Mouse (Mus musculus): ENCODE data around the gene Dnajb12.

Dnajb12 gene

GRCm38 (mm10) chr10:59879255-59880028, at the start of gene Dnajb12:
Gene Dnajb12, plus strand, starts transcription at chr10:59879556.
- in situ Hi-C loops (cut with MboI; ENCODE audit: unreplicated experiment in 2 of 2) = loop anchor here (10.0 to 25.0 kb wide), 7 partner anchors 275 to 1808 kb away; partner anchors contain the start of genes Gm17455 (in 2 of the 2), Sar1a (in 1 of the 2), Sgpl1 (in 1 of the 2) and Tysnd1 (in 1 of the 2)

GRCm38 (mm10) chr10:59829886-59830285, 49.5 kb upstream of the Dnajb12 start:
- in situ Hi-C loops (cut with MboI; ENCODE audit: unreplicated experiment in 2 of 2) = loop anchor here in 1 of 2 experiments (25.0 kb wide), 1 partner anchor 1293 kb away; no protein-coding TSS in a partner anchor

- in situ Hi-C loops (cut with MboI; ENCODE audit: unreplicated experiment in 2 of 2) = loop anchor here in 1 of 2 experiments (25.0 kb wide), 1 partner anchor 1295 kb away; no protein-coding TSS in a partner anchor
These were observed 47.4 kb upstream of the Dnajb12 start for GRCm38 (mm10) chr10:59831950-59832349.

- in situ Hi-C loops (cut with MboI; ENCODE audit: unreplicated experiment in 2 of 2) = loop anchor here in 1 of 2 experiments (25.0 kb wide), 1 partner anchor 1298 kb away; no protein-coding TSS in a partner anchor
These were observed 43.8 kb upstream of the Dnajb12 start for GRCm38 (mm10) chr10:59835301-59836155.

GRCm38 (mm10) chr10:59837490-59837889, 41.9 kb upstream of the Dnajb12 start:
- in situ Hi-C loops (cut with MboI; ENCODE audit: unreplicated experiment in 2 of 2) = loop anchor here in 1 of 2 experiments (25.0 kb wide), 1 partner anchor 1300 kb away; no protein-coding TSS in a partner anchor

GRCm38 (mm10) chr10:59841434-59841833, 37.9 kb upstream of the Dnajb12 start:
- in situ Hi-C loops (cut with MboI; ENCODE audit: unreplicated experiment in 2 of 2) = loop anchor here in 1 of 2 experiments (25.0 kb wide), 1 partner anchor 1304 kb away; no protein-coding TSS in a partner anchor

DNA sequence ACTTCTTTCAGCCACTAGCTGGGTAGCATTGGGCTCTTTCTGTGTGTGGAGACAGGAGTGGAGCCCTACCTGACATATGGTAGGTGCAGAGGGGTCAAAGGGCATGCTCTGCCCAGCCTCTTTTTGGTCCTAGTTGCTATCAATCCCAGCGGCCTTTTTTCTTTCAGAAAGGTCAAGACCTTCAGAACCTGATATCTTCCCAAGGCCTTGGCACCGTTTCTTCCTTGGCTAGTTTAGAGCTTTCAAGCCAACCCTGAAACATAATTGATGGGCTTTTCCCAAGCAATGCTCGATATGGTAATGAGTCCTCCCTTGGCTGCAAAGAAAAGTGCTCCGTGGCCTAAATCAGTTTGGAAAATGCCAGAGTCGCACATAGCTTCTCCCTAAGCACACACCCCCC, 36.2 kb upstream of the Dnajb12 start:
- in situ Hi-C loops (cut with MboI; ENCODE audit: unreplicated experiment in 2 of 2) = loop anchor here in 1 of 2 experiments (25.0 kb wide), 1 partner anchor 1306 kb away; no protein-coding TSS in a partner anchor

GRCm38 (mm10) chr10:59844686-59845085, 34.7 kb upstream of the Dnajb12 start:
- in situ Hi-C loops (cut with MboI; ENCODE audit: unreplicated experiment in 2 of 2) = loop anchor here in 1 of 2 experiments (25.0 kb wide), 1 partner anchor 1307 kb away; no protein-coding TSS in a partner anchor

DNA sequence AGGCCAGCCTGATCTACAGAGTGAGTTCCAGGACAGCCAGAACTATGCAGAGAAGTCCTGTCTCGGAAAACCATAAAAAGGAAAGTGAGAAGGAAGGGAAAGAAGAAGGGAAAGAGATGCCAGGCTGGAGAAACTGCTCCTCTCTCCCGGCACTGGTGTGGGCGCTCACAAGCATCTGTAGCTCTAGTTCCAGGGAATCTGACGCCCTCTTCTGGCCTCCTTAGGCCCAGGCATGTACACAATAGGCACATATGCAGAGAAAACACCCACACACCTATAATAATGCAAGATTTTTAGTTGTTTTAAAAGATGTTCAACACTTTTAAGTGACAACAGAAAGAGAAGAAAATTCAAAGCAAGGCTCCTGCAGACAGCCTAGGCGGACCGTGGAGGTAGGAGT, 32.9 kb upstream of the Dnajb12 start:
- in situ Hi-C loops (cut with MboI; ENCODE audit: unreplicated experiment in 2 of 2) = loop anchor here in 1 of 2 experiments (25.0 kb wide), 1 partner anchor 1309 kb away; no protein-coding TSS in a partner anchor

GRCm38 (mm10) chr10:59848079-59848877, 31.1 kb upstream of the Dnajb12 start:
- in situ Hi-C loops (cut with MboI; ENCODE audit: unreplicated experiment in 2 of 2) = loop anchor here in 1 of 2 experiments (25.0 kb wide), 1 partner anchor 1311 kb away; no protein-coding TSS in a partner anchor

DNA sequence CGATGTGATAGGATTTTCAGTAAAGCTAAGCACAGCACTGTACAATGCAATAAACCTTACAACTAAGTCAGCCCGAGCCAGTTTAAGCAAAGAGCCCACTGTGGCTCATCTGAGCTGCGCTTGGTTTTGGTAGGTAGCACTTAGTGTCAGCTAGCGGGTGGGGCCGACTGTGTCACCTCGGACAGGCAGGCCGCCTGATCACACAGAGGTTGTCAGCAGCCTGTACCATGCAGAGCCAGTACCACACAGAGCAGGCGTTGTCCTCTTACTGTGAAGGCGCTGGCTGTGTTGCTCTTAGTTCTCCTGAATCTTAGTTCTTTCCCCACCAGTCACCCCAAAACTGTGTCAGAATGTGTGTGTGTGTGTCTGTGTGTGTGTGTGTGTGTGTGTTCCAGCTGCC, 30.4 kb upstream of the Dnajb12 start:
- in situ Hi-C loops (cut with MboI; ENCODE audit: unreplicated experiment in 2 of 2) = loop anchor here in 1 of 2 experiments (25.0 kb wide), 1 partner anchor 1312 kb away; no protein-coding TSS in a partner anchor

GRCm38 (mm10) chr10:59849371-59849770, 30.0 kb upstream of the Dnajb12 start:
- in situ Hi-C loops (cut with MboI; ENCODE audit: unreplicated experiment in 2 of 2) = loop anchor here in 1 of 2 experiments (25.0 kb wide), 1 partner anchor 1312 kb away; no protein-coding TSS in a partner anchor

DNA sequence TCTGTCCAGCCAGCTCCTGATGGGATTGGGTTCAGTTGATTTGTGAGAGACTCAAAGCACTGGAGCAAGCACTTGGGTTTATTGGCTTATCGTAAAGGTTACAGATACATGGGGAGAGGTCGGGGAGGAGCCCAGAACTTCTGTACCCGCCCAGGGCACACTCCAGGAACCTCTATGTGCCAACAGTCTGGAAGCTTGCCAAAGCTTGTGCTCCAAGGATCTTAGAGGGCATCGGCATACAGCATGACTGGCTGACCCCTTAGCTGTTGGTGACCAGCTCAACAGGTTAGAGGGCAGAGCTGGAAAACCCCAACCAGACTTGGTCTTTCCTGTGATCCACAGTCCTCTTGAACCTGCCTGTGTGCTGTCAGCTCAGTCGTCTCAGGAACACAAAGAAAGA, 22.2 kb upstream of the Dnajb12 start:
- in situ Hi-C loops (cut with MboI; ENCODE audit: unreplicated experiment in 2 of 2) = loop anchor here in 1 of 2 experiments (25.0 kb wide), 1 partner anchor 1280 kb away; the partner anchor contains the start of gene Sgpl1

DNA sequence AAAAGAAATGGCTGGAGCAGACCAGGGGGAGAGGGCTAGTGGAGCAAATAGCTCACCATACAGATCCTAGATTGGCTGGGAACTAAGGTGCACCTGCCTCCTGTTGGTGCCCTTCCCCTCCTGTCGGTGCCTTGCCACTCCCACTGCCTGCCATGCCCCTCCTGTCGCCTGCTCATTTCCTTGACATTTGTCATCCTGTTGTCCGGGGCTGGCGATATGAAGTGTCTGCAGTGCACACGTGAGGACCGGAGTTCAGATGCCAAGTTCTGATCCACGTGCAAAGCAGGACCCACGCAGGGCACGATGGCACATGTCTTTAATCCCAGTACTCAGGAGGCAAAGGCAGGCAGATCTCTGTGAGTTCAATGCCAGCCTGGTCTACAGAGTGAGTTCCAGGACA, 18.7 kb upstream of the Dnajb12 start:
- in situ Hi-C loops (cut with MboI; ENCODE audit: unreplicated experiment in 2 of 2) = loop anchor here (5.0 to 25.0 kb wide), 3 partner anchors 406 to 1277 kb away; partner anchors contain the start of gene Sgpl1 (in 1 of the 2)

DNA sequence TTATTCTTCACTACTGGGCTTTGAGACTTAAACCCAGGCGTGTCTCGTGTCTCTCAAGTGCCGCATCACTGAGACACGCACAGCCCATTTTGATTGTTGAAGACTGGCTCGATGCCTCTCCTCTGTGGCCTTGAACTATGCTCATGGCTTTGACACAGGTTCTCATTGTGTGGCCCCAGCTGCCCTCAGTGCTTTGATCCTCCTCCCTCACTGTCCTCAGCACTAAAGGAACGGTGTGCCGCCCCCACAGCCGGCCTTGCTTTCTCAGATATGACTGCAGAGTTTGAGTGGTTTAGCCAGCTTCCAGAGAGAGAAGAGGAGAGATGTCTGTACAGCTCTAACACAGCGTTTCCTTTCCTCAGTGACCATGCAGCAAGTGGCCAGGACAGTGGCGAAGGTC, 18.2 kb upstream of the Dnajb12 start:
- in situ Hi-C loops (cut with MboI; ENCODE audit: unreplicated experiment in 2 of 2) = loop anchor here (5.0 to 25.0 kb wide), 3 partner anchors 406 to 1276 kb away; partner anchors contain the start of gene Sgpl1 (in 1 of the 2)

- in situ Hi-C loops (cut with MboI; ENCODE audit: unreplicated experiment in 2 of 2) = loop anchor here (5.0 to 25.0 kb wide), 3 partner anchors 408 to 1274 kb away; partner anchors contain the start of gene Sgpl1 (in 1 of the 2)
These were observed 16.4 kb upstream of the Dnajb12 start for GRCm38 (mm10) chr10:59862816-59863440.

- in situ Hi-C loops (cut with MboI; ENCODE audit: unreplicated experiment in 2 of 2) = loop anchor here (5.0 to 25.0 kb wide), 3 partner anchors 409 to 1274 kb away; partner anchors contain the start of gene Sgpl1 (in 1 of the 2)
These were observed 15.7 kb upstream of the Dnajb12 start for GRCm38 (mm10) chr10:59863620-59864019.

DNA sequence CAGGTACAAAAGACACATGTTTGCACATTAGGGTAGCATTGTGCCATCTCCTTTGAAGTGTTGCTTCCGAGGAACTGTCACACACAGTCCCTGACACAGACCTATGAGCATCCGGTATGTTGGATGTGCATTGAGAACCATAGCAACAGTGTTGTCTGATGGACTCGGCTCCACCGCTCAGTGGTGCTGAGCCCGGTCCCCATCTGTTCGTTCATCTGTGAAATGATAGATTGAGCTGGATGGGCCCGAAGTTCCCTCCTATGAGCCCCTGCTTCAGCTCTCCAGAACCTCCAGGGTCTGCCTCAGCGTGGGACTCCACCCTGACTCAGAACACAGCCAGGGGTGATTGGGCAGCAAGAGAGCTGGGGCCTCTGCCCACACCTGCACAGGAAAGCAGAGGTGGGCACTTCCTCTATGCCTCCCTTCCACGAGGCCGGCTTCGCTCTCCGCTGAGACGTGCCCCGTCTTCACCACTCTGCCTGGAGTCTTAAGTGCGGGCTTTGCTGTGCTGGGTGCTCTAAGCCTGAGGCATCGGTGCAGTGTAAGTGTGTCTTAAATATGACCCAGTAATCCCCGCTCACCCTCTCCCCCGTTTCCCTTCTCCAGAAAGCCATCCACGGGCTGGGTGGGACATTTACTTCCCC, 15.0 kb upstream of the Dnajb12 start:
- in situ Hi-C loops (cut with MboI; ENCODE audit: unreplicated experiment in 2 of 2) = loop anchor here (5.0 to 25.0 kb wide), 3 partner anchors 410 to 1273 kb away; partner anchors contain the start of gene Sgpl1 (in 1 of the 2)
